Mouse (Mus musculus) cerebellum, adult 9-10 months (tissue): ENCODE measurements at regions not wholly inside any gene's neighbourhood (a gene's known extent, or its start where the extent isn't known, plus 50 kb on each side); places are given as distances from the start of the nearest gene placed in this dataset.

ENCODE experiments used
- DNase-seq: peaks from one replicate; pipeline ENCODE4 v3.0.0; 2022

GRCm38 (mm10) chr14:46225851-46226608 is 153.2 kb upstream of the Gm15217 start:
- no peak for DNase-seq

- no peak for DNase-seq
Observed at GRCm38 (mm10) chr14:46234040-46234439, 145.2 kb upstream of the Gm15217 start.

GRCm38 (mm10) chr14:46234835-46235234 is 144.4 kb upstream of the Gm15217 start:
- no peak for DNase-seq

- DNase-seq, result no peak
Observed at GRCm38 (mm10) chr14:46240046-46240800, 139.0 kb upstream of the Gm15217 start.

GRCm38 (mm10) chr14:46240896-46241295 is 138.3 kb upstream of the Gm15217 start:
- no peak for DNase-seq

- no peak for DNase-seq
Observed at GRCm38 (mm10) chr14:46247491-46248484, 131.4 kb upstream of the Gm15217 start.

- no peak for DNase-seq
Observed at GRCm38 (mm10) chr14:46249141-46249540, 130.1 kb upstream of the Gm15217 start.

GRCm38 (mm10) chr14:46255261-46255660 is 124.0 kb upstream of the Gm15217 start:
- no peak for DNase-seq

GRCm38 (mm10) chr14:46256336-46256735 is 122.9 kb upstream of the Gm15217 start:
- no peak for DNase-seq

GRCm38 (mm10) chr14:46257311-46257710 is 121.9 kb upstream of the Gm15217 start:
- no peak for DNase-seq

- DNase-seq, result no peak
Observed at GRCm38 (mm10) chr14:46258551-46258950, 120.7 kb upstream of the Gm15217 start.

GRCm38 (mm10) chr14:46260291-46260980 is 118.8 kb upstream of the Gm15217 start:
- DNase-seq, result no peak

GRCm38 (mm10) chr14:46275455-46275854 is 103.8 kb upstream of the Gm15217 start:
- no peak for DNase-seq

- no peak for DNase-seq
Observed at GRCm38 (mm10) chr14:46276926-46277831, 102.0 kb upstream of the Gm15217 start.

GRCm38 (mm10) chr14:46277832-46278611 is 101.2 kb upstream of the Gm15217 start:
- DNase-seq, result no peak

GRCm38 (mm10) chr14:46292398-46292797 is 86.8 kb upstream of the Gm15217 start:
- no peak for DNase-seq

- DNase-seq, result no peak
Observed at GRCm38 (mm10) chr14:46296275-46296674, 82.9 kb upstream of the Gm15217 start.

GRCm38 (mm10) chr14:46300546-46300945 is 78.7 kb upstream of the Gm15217 start:
- no peak for DNase-seq

- no peak for DNase-seq
Observed at GRCm38 (mm10) chr14:46302601-46303000, 76.6 kb upstream of the Gm15217 start.

- no peak for DNase-seq
Observed at GRCm38 (mm10) chr14:46305267-46305666, 73.9 kb upstream of the Gm15217 start.
